Mouse (Mus musculus): ENCODE measurements around the gene Ece2. TPM values are rescaled to one million over a fixed set of nuclear protein-coding genes. Genes with fewer than 3 reads are reported as not detected.

Gene Ece2
- total RNA-seq (2014; rRNA removed): 17.8 and 22.4 TPM in 2 replicates
- polyA plus RNA-seq (2015; fragmentation: Nextera tagmentation; extraction: Ambion mirVana): 6.1 and 8.7 TPM in 2 replicates

GRCm38 (mm10) chr16:20629731-20630634 lies at the start of gene Ece2:
Ece2 (plus strand) TSS chr16:20629828.
- 6% methylated on average over 49 of the region's 54 CpGs for WGBS
- Histone ChIP-seq H3K4me2 (ENCODE audit: low read depth) (peak within 1 kb of the TSS; percentile 91), H3K9ac (peak within 1 kb of the TSS; percentile 78), H3K4me1 (ENCODE audit: insufficient read depth) (peaks cover 5% of the 10 kb centered on the region; the same call in 1 of the 2 replicates), H3K4me3 (ENCODE audit: low read depth, low read length) (peak within 1 kb of the TSS; percentile 57), H3K36me3 (ENCODE audit: insufficient read depth) (no peaks in the 10 kb centered on the region; the same call in 1 of the 2 replicates), H3K27ac (ENCODE audit: low read depth, low read length) (peak within 1 kb of the TSS; percentile 79), H3K27me3 (ENCODE audit: insufficient read depth, low read length) (no peaks in the 10 kb centered on the region), H3K9me3 (ENCODE audit: low read length) (no peaks in the 10 kb centered on the region)
- peak; percentile 55 for DNase-seq
- TF ChIP-seq CTCF (IDR thresholded peaks at IDR 0.05; ENCODE audit: low read depth): no peak
- peak; percentile 53 for ATAC-seq

- peak within 1 kb of the TSS; percentile 60 for H3K4me3 ChIP-seq (ENCODE audit: low read depth, low read length)
- H3K36me3 ChIP-seq (ENCODE audit: insufficient read depth): no peaks in the 10 kb centered on the region
- WGBS: 3% methylated on average over 24 of the region's 24 CpGs
- peak; percentile 57 for DNase-seq
- no peaks in the 10 kb centered on the region for H3K9me3 ChIP-seq (ENCODE audit: low read length)
- 0 out of 2 replicates have a peak within 1 kb of the TSS, but pooled peaks have one; percentile 29 for H3K27ac ChIP-seq (ENCODE audit: low read depth, low read length)
- 0 out of 2 replicates have a peak, but pooled peaks cover 6% of the 10 kb centered on the region for H3K4me1 ChIP-seq (ENCODE audit: insufficient read depth)
- H3K4me2 ChIP-seq (ENCODE audit: low read depth): peak within 1 kb of the TSS; percentile 94
- peak within 1 kb of the TSS; percentile 66 for H3K9ac ChIP-seq
- no peak for TF ChIP-seq CTCF (IDR thresholded peaks at IDR 0.05; ENCODE audit: low read depth)
- peak; percentile 81 for ATAC-seq
- peaks cover 27% of the 10 kb centered on the region for H3K27me3 ChIP-seq (ENCODE audit: insufficient read depth, low read length)
Measured at GRCm38 (mm10) chr16:20589366-20589938, 40.2 kb upstream of the Ece2 start, which contains the start of gene Vwa5b2. Vwa5b2 (plus strand) TSS chr16:20589471.

DNA sequence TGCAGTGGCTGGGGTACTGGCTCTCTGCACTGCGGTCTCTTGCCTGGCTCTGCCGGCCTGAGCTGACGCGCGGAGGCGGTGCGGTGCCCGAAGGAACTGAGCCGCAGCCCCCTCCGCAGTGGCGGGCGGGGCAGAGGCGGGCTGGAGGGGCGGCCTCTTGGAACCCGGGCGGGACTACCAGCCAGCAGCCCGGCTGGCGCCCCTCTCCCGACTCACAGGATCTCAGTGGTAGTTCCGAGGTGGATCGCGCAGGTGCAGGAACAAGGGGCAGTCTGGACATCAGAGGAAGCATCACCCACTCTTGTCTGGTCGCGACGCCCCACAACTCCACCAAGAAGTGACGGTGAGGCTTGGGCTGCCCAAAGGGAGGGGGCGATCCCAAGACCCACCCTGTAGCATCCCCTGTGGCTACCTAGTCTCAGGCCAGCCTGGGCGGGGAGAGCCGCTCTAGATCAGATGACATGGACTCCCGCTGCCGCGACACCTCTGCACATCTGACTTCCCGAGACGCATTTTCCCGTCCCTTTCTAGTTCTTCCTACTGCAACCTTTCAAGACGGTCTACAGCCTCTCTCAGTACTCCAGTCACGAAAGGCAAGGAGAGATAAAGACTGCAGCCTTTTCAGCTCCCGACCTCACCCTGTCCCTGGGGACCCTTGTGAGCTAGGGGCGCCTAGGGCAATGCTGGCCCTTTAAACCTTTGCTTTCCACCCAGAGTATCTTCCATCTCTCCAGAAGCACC lies 39.5 kb upstream of the Ece2 start:
- Histone ChIP-seq H3K4me2 (ENCODE audit: low read depth) (peak overlapping the region; percentile 94), H3K4me1 (ENCODE audit: insufficient read depth) (0 out of 2 replicates have a peak, but pooled peaks cover 6% of the 10 kb centered on the region), H3K9ac (peak overlapping the region; percentile 66), H3K9me3 (ENCODE audit: low read length) (no peaks in the 10 kb centered on the region), H3K27me3 (ENCODE audit: insufficient read depth, low read length) (peaks cover 27% of the 10 kb centered on the region), H3K36me3 (ENCODE audit: insufficient read depth) (no peaks in the 10 kb centered on the region), H3K4me3 (ENCODE audit: low read depth, low read length) (peak overlapping the region; percentile 60), H3K27ac (ENCODE audit: low read depth, low read length) (0 out of 2 replicates have a peak overlapping the region, but pooled peaks have one; percentile 29)
- under 1% methylated on average over 39 of the region's 39 CpGs for WGBS
- ATAC-seq (peak; percentile 85), DNase-seq (peak; percentile 66)
- peak; percentile 18; the same call in 1 of the 2 replicates for TF ChIP-seq CTCF (IDR thresholded peaks at IDR 0.05; ENCODE audit: low read depth)

- WGBS: 4% methylated on average over 17 of the region's 17 CpGs
- Histone ChIP-seq H3K4me2 (ENCODE audit: low read depth) (peak overlapping the region; percentile 94), H3K9ac (peak overlapping the region; percentile 66), H3K27me3 (ENCODE audit: insufficient read depth, low read length) (peaks cover 27% of the 10 kb centered on the region), H3K36me3 (ENCODE audit: insufficient read depth) (no peaks in the 10 kb centered on the region), H3K4me3 (ENCODE audit: low read depth, low read length) (peak overlapping the region; percentile 60), H3K9me3 (ENCODE audit: low read length) (no peaks in the 10 kb centered on the region), H3K4me1 (ENCODE audit: insufficient read depth) (0 out of 2 replicates have a peak, but pooled peaks cover 6% of the 10 kb centered on the region), H3K27ac (ENCODE audit: low read depth, low read length) (no peak overlapping the region)
- DNase-seq (no peak), ATAC-seq (no peak)
- no peak for TF ChIP-seq CTCF (IDR thresholded peaks at IDR 0.05; ENCODE audit: low read depth)
Measured at GRCm38 (mm10) chr16:20590680-20591038, 39.0 kb upstream of the Ece2 start.

DNA sequence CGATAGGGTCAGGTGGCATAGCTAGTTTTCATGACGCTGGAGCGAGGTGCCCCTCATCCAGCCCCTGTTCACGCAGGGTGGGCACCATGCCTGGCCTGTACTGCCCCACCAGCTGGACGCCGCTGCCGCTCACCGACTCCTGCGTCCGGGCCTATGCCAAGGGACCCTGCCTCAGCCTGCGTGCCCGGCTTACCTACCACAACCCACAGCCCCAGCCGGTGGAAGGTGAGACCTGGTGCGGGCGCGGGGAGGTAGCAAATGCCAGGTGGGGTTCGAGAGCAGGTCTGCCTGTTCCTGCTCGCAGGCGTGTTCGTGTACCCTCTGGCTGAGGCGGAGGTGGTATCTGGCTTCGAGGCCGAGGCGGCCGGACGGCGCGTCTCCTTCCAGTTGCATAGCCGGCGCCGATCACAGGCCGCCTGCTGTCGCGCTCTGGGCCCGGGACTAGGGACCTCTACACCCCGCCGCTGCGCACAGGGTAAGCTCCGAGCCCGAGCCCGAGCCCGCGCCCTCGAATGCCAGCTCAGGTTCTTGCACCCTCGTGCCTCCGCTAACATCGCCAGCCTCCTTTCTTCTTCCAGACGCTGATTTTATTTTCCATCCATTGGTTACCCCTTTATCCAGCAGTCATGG lies 38.4 kb upstream of the Ece2 start:
- Histone ChIP-seq H3K27me3 (ENCODE audit: insufficient read depth, low read length) (peaks cover 27% of the 10 kb centered on the region), H3K4me1 (ENCODE audit: insufficient read depth) (0 out of 2 replicates have a peak, but pooled peaks cover 6% of the 10 kb centered on the region), H3K27ac (ENCODE audit: low read depth, low read length) (no peak overlapping the region), H3K36me3 (ENCODE audit: insufficient read depth) (no peaks in the 10 kb centered on the region), H3K9ac (no peak overlapping the region), H3K4me3 (ENCODE audit: low read depth, low read length) (peak overlapping the region; percentile 60), H3K4me2 (ENCODE audit: low read depth) (peak overlapping the region; percentile 94), H3K9me3 (ENCODE audit: low read length) (no peaks in the 10 kb centered on the region)
- TF ChIP-seq CTCF (IDR thresholded peaks at IDR 0.05; ENCODE audit: low read depth): no peak
- DNase-seq (no peak), ATAC-seq (no peak)
- 7% methylated on average over 48 of the region's 48 CpGs for WGBS

GRCm38 (mm10) chr16:20595060-20595673 lies 34.5 kb upstream of the Ece2 start:
- no peak for TF ChIP-seq CTCF (IDR thresholded peaks at IDR 0.05; ENCODE audit: low read depth)
- no peak overlapping the region for H3K4me3 ChIP-seq (ENCODE audit: low read depth, low read length)
- H3K36me3 ChIP-seq (ENCODE audit: insufficient read depth): no peaks in the 10 kb centered on the region
- H3K27ac ChIP-seq (ENCODE audit: low read depth, low read length): no peak overlapping the region
- no peak for ATAC-seq
- H3K9ac ChIP-seq: no peak overlapping the region
- peaks cover 27% of the 10 kb centered on the region for H3K27me3 ChIP-seq (ENCODE audit: insufficient read depth, low read length)
- WGBS: 87% methylated on average over 7 of the region's 7 CpGs
- 0 out of 2 replicates have a peak, but pooled peaks cover 6% of the 10 kb centered on the region for H3K4me1 ChIP-seq (ENCODE audit: insufficient read depth)
- no peak for DNase-seq
- no peak overlapping the region for H3K4me2 ChIP-seq (ENCODE audit: low read depth)
- H3K9me3 ChIP-seq (ENCODE audit: low read length): no peaks in the 10 kb centered on the region

All from forebrain, postnatal 0 days (tissue).